Mouse (Mus musculus) midbrain, embryonic 11.5 days (tissue): ENCODE measurements around the gene Xrcc4. TPM values are rescaled to one million over a fixed set of nuclear protein-coding genes. Genes with fewer than 3 reads are reported as not detected.

Experiments
- ATAC-seq: fragments of 200-750 bp; cut with Nextera tagmentation; 2 replicates; pipeline ENCODE4 v1.8.0; 2017; ENCODE audit warnings: moderate TSS enrichment, moderate library complexity; ENCODE audit not compliant: low FRiP score
- DNase-seq: peaks from one replicate; pipeline ENCODE4 v3.0.0; 2015; ENCODE audit warnings: low spot score; ENCODE audit errors: missing footprints
- H3K27ac ChIP-seq: fragments of 300-500 bp; sonication (generic); 2 replicates; pipeline ENCODE4 v1.5.1; 2014; ENCODE audit warnings: low read depth, low read length
- H3K27me3 ChIP-seq: fragments of 300-500 bp; sonication (generic); 2 replicates; pipeline ENCODE4 v1.6.1; 2014; ENCODE audit warnings: mild to moderate bottlenecking, low read length, moderate library complexity, mixed read lengths; ENCODE audit not compliant: control insufficient read depth, insufficient read depth
- H3K36me3 ChIP-seq: fragments of 300-500 bp; sonication (generic); 2 replicates; pipeline ENCODE4 v1.6.1; 2014; ENCODE audit warnings: mild to moderate bottlenecking, low read length, moderate library complexity, mixed read lengths; ENCODE audit not compliant: control insufficient read depth, insufficient read depth
- H3K4me1 ChIP-seq: fragments of 300-500 bp; sonication (generic); 2 replicates; pipeline ENCODE4 v1.6.1; 2014; ENCODE audit warnings: low read length; ENCODE audit not compliant: control insufficient read depth, insufficient read depth
- H3K4me2 ChIP-seq: fragments of 300-500 bp; sonication (generic); 2 replicates; pipeline ENCODE4 v1.6.1; 2014; ENCODE audit warnings: mild to moderate bottlenecking, moderate library complexity
- H3K4me3 ChIP-seq: fragments of 300-500 bp; sonication (generic); 2 replicates; pipeline ENCODE4 v1.5.1; 2014; ENCODE audit warnings: low read depth, low read length
- H3K9ac ChIP-seq: fragments of 300-500 bp; sonication (generic); 2 replicates; pipeline ENCODE4 v1.6.1; 2014; ENCODE audit warnings: low read length
- H3K9me3 ChIP-seq: fragments of 300-500 bp; sonication (generic); 2 replicates; pipeline ENCODE4 v1.6.1; 2016; ENCODE audit warnings: low read length; ENCODE audit not compliant: control insufficient read depth
- WGBS: fragments of 180-500 bp; shearing (Covaris S2); extraction: QIAGEN DNeasy Blood & Tissue Kit; methylation state at CpG from one replicate; pipeline ENCODE4 v1.1.7; 2014; 5-methylcytosine and 5-hydroxymethylcytosine counted together
- polyA plus RNA-seq: library from polyadenylated mRNA; unstranded; fragments of >200 nt; fragmentation: Nextera tagmentation; extraction: Ambion mirVana; gene quantifications from 2 replicates; pipeline ENCODE4 v1.2.1, GENCODE M21; 2014

Gene Xrcc4
- polyA plus RNA-seq, 1 experiment from 2014 or later = 12.0 TPM

DNA sequence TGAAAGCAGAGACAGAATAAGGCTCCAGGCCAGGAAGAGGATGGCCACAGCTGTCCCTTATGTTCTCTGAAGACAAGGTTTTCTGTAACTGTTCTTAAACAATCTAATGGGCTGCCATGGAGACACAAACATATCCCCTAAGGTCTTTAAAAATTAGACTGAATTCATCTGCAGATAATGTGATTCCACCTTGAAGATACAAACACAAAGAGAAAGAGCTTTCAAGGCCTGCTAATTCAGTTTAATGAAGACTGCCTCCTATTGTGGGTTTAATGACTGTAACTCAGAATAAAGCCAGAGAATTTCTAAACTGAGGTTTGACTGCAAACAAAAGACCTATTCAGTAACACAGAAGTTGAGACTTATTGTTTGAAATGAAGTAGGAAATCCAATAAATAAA is 91.9 kb downstream of the Xrcc4 start:
- H3K27me3 ChIP-seq = no peaks in the 10 kb centered on the region
- DNase-seq = no peak
- H3K27ac ChIP-seq = no peak overlapping the region
- H3K4me2 ChIP-seq = no peak overlapping the region
- no peak overlapping the region for H3K9ac ChIP-seq
- ATAC-seq = no peak
- H3K9me3 ChIP-seq = no peaks in the 10 kb centered on the region
- H3K4me3 ChIP-seq = no peak overlapping the region
- no peaks in the 10 kb centered on the region for H3K4me1 ChIP-seq
- no peaks in the 10 kb centered on the region for H3K36me3 ChIP-seq

- Histone ChIP-seq H3K9me3 (no peaks in the 10 kb centered on the region), H3K4me3 (no peak overlapping the region), H3K36me3 (no peaks in the 10 kb centered on the region), H3K27me3 (no peaks in the 10 kb centered on the region), H3K27ac (no peak overlapping the region), H3K9ac (no peak overlapping the region), H3K4me2 (no peak overlapping the region), H3K4me1 (no peaks in the 10 kb centered on the region)
- no peak for ATAC-seq
- DNase-seq = no peak
- WGBS = 72% methylated on average over 2 of the region's 2 CpGs
These were observed 103.3 kb downstream of the Xrcc4 start for GRCm38 (mm10) chr13:89986087-89986486.

DNA sequence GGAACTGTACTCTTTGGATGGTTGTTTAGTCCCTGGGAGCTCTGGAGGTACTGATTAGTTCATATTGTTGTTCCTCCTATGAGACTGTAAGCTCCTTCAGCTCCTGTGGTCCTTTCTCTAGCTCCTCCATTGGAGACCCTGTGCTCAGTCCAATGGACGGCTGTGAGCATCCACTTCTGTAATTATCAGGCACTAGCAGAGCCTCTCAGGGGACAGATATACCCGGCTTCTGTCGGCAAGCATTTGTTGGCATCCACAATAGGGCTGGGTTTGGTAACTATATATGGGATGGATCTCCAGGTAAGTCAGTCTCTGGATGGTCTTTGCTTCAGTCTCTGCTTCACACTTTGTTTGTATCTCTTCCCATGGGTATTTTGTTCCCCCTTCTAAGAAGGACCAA is 118.5 kb downstream of the Xrcc4 start:
- no peak overlapping the region for H3K4me2 ChIP-seq
- H3K27me3 ChIP-seq = no peaks in the 10 kb centered on the region
- no peak overlapping the region for H3K4me3 ChIP-seq
- no peaks in the 10 kb centered on the region for H3K4me1 ChIP-seq
- H3K36me3 ChIP-seq = no peaks in the 10 kb centered on the region
- 92% methylated on average over 3 of the region's 3 CpGs for WGBS
- no peaks in the 10 kb centered on the region for H3K9me3 ChIP-seq
- no peak overlapping the region for H3K27ac ChIP-seq
- DNase-seq = no peak
- ATAC-seq = no peak
- no peak overlapping the region for H3K9ac ChIP-seq

DNA sequence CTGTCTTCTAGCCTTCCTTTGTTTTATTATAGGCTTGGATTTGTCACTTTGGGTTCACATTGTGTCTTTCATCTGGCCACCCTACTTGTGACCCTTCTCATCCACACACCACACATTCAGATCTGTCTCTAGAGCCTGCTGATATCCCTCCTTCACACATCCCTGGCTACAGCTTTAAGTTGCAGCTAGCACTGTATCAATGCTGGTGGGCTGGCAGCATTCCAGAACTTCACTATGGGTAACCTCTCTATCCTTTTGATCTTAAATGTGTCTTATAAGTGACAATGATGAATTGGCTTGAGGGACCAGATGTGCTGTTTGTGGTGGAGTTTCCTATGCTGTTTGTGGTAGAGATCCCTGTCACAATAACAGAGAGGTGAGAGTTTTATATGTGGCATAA is 120.7 kb downstream of the Xrcc4 start:
- ATAC-seq (no peak), DNase-seq (no peak)
- Histone ChIP-seq H3K4me2 (no peak overlapping the region), H3K27me3 (no peaks in the 10 kb centered on the region), H3K4me3 (no peak overlapping the region), H3K36me3 (no peaks in the 10 kb centered on the region), H3K9me3 (no peaks in the 10 kb centered on the region), H3K9ac (no peak overlapping the region), H3K27ac (no peak overlapping the region), H3K4me1 (no peaks in the 10 kb centered on the region)

GRCm38 (mm10) chr13:89944354-89944753 is 145.1 kb downstream of the Xrcc4 start:
- ATAC-seq (no peak), DNase-seq (no peak)

DNA sequence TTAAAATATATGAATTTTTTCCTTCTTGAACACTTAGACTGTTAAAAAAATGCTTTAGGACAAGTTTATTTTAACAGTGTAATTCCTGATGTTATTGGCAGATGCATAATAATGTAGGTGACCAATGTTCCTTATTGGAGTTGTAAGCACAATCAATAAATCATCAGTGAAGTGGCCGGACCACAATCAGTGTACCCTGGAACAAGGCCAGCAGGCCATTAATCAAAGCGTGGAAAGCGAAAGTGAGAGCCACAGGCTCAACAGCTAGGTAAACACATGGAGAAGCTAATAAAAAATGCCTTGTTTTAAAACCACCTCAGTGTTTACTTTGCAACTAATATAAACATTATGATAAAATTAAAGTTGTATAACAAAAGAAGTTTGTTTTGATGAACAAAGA is 159.9 kb downstream of the Xrcc4 start:
- no peak overlapping the region for H3K4me2 ChIP-seq
- DNase-seq = no peak
- WGBS = 63% methylated on average over 3 of the region's 3 CpGs
- no peak overlapping the region for H3K9ac ChIP-seq
- no peak for ATAC-seq
- H3K4me3 ChIP-seq = no peak overlapping the region
- no peaks in the 10 kb centered on the region for H3K36me3 ChIP-seq
- no peaks in the 10 kb centered on the region for H3K27me3 ChIP-seq
- H3K9me3 ChIP-seq = no peaks in the 10 kb centered on the region
- H3K27ac ChIP-seq = no peak overlapping the region
- H3K4me1 ChIP-seq = no peaks in the 10 kb centered on the region

More at GRCm38 (mm10) chr13:89944354-89944753, 145.1 kb downstream of the Xrcc4 start:
- no peak overlapping the region for H3K27ac ChIP-seq
- H3K4me2 ChIP-seq = no peak overlapping the region
- H3K9ac ChIP-seq = no peak overlapping the region
- H3K9me3 ChIP-seq = no peaks in the 10 kb centered on the region
- no peaks in the 10 kb centered on the region for H3K36me3 ChIP-seq
- H3K27me3 ChIP-seq = no peaks in the 10 kb centered on the region
- WGBS = 70% methylated on average over 2 of the region's 2 CpGs
- H3K4me3 ChIP-seq = no peak overlapping the region
- H3K4me1 ChIP-seq = no peaks in the 10 kb centered on the region

- H3K4me1 ChIP-seq = no peaks in the 10 kb centered on the region
- no peaks in the 10 kb centered on the region for H3K27me3 ChIP-seq
- H3K4me2 ChIP-seq = no peak overlapping the region
- DNase-seq (no peak), ATAC-seq (no peak)
- no peak overlapping the region for H3K4me3 ChIP-seq
- 93% methylated on average over 3 of the region's 3 CpGs for WGBS
- H3K27ac ChIP-seq = no peak overlapping the region
- no peaks in the 10 kb centered on the region for H3K36me3 ChIP-seq
- no peak overlapping the region for H3K9ac ChIP-seq
- no peaks in the 10 kb centered on the region for H3K9me3 ChIP-seq
These were observed 170.5 kb downstream of the Xrcc4 start for GRCm38 (mm10) chr13:89918814-89919481.

DNA sequence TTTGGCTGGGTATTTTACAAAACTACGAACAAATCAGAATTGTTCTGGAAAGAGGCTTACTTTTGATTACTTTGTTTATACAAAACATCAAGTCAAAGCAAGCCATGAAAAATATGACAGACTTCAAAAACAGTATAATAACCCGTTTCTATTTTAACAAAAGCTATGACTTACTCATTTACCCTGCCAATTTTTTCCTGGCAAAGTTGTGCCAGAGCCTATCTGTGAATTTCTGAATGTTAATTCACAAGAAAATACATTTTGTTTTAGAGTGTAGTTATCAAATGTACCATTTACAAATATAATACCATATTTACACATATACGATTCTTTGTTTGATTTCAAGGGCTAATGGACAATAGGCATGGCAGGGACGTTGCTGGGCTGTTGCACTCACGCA is 175.1 kb downstream of the Xrcc4 start:
- Histone ChIP-seq H3K4me2 (no peak overlapping the region), H3K36me3 (no peaks in the 10 kb centered on the region), H3K4me1 (no peaks in the 10 kb centered on the region), H3K9ac (no peak overlapping the region), H3K27me3 (no peaks in the 10 kb centered on the region), H3K9me3 (no peaks in the 10 kb centered on the region), H3K4me3 (no peak overlapping the region), H3K27ac (no peak overlapping the region)
- DNase-seq (no peak), ATAC-seq (no peak)
- WGBS = 85% methylated on average over 5 of the region's 5 CpGs

DNA sequence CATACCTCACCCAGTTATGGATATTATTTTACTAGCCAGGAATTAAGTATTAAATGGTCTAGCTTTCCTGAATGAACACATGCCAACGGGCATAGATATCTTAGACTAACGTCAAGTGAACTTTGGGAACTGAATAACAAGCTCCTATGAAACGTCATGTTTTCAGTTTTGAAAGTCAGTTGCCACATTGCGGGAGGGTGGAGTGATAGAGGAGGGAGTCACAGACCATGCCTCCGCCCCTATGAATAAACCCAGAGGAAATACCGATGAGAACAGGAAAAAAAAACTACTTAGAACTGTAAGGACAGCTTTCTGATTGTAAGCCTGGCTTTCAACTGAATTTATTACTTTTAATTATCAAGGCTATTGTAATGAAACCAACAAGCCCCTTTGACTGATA is 175.5 kb downstream of the Xrcc4 start:
- Histone ChIP-seq H3K27ac (no peak overlapping the region), H3K36me3 (no peaks in the 10 kb centered on the region), H3K4me1 (no peaks in the 10 kb centered on the region), H3K27me3 (no peaks in the 10 kb centered on the region), H3K9me3 (no peaks in the 10 kb centered on the region), H3K4me3 (no peak overlapping the region), H3K4me2 (no peak overlapping the region), H3K9ac (no peak overlapping the region)
- ATAC-seq (no peak), DNase-seq (no peak)
- WGBS = 90% methylated on average over 6 of the region's 6 CpGs
